ENCODE assay signal across 8 mouse cellular contexts in genomic region chr4:55350219-55350931, GRCm38 (mm10). TPM values are rescaled to one million over a fixed set of nuclear protein-coding genes. Genes with fewer than 3 reads are reported as not detected.
DNase-seq lines count a peak whose midpoint lies in the region; ATAC-seq and TF ChIP-seq lines count a peak whose summit lies in the region.

No protein-coding gene starts in this region.

- ATAC-seq in G1E (ENCODE audit: extremely low read depth, insufficient number of reproducible peaks, low FRiP score, poor library complexity, severe bottlenecking), result no peak
- ATAC-seq in heart, embryonic 13.5 days (ENCODE audit: extremely low read depth, insufficient number of reproducible peaks, low FRiP score, low TSS enrichment), result peak; percentile 38
- peak; percentile 55 for ATAC-seq in kidney, postnatal 0 days (replicated peaks; ENCODE audit: low FRiP score, low read depth)

- H3K4me1 ChIP-seq in G1E (ENCODE audit: insufficient read depth, low read depth, low read length), result peaks cover 33% of the 10 kb centered on the region
- peaks cover 4% of the 10 kb centered on the region; the same call in 1 of the 2 replicates for H3K4me1 ChIP-seq in cortical plate, adult 2 months (ENCODE audit: control insufficient read depth, insufficient read depth, low read length)
- H3K4me1 ChIP-seq in heart, embryonic 13.5 days, result peaks cover 48% of the 10 kb centered on the region
- peaks cover 2% of the 10 kb centered on the region for H3K4me1 ChIP-seq in kidney, postnatal 0 days (replicated peaks; ENCODE audit: insufficient read depth, low read length)

- peak overlapping the region; percentile 88 for H3K4me2 ChIP-seq in heart, embryonic 13.5 days
- H3K4me2 ChIP-seq in kidney, postnatal 0 days (ENCODE audit: low read length), result peak overlapping the region; percentile 76

- peak overlapping the region; percentile 88 for H3K4me3 ChIP-seq in G1E (ENCODE audit: low read depth, low read length)
- peak overlapping the region; percentile 63 for H3K4me3 ChIP-seq in cortical plate, adult 2 months (ENCODE audit: insufficient read depth, low read length)
- H3K4me3 ChIP-seq in heart, embryonic 13.5 days, result peak overlapping the region; percentile 100
- peak overlapping the region; percentile 99 for H3K4me3 ChIP-seq in kidney, postnatal 0 days (replicated peaks; ENCODE audit: low read depth, low read length)

- peak; percentile 82 for DNase-seq in A20 (ENCODE audit: low read depth, low spot score)
- DNase-seq in G1E (ENCODE audit: low spot score), result peak; percentile 34
- DNase-seq in kidney, postnatal 0 days (ENCODE audit: low spot score), result peak; percentile 60
- peak; percentile 55 for DNase-seq in lung, postnatal 10 days
- DNase-seq in ovary, postnatal 10 days (ENCODE audit: low spot score), result peak; percentile 6
- DNase-seq in thymus, postnatal 4 days, result peak; percentile 75

- peak overlapping the region; percentile 73 for H3K27ac ChIP-seq in cortical plate, adult 2 months (ENCODE audit: insufficient read depth, low read length)
- H3K27ac ChIP-seq in heart, embryonic 13.5 days (replicated peaks), result peak overlapping the region; percentile 94
- peak overlapping the region; percentile 94 for H3K27ac ChIP-seq in kidney, postnatal 0 days

- no peaks in the 10 kb centered on the region for H3K9me3 ChIP-seq in G1E (replicated peaks)
- H3K9me3 ChIP-seq in heart, embryonic 13.5 days, result no peaks in the 10 kb centered on the region
- no peaks in the 10 kb centered on the region for H3K9me3 ChIP-seq in kidney, postnatal 0 days (replicated peaks; ENCODE audit: low read length)

- H3K27me3 ChIP-seq in G1E (ENCODE audit: insufficient read depth, low read length), result no peaks in the 10 kb centered on the region
- H3K27me3 ChIP-seq in heart, embryonic 13.5 days (replicated peaks), result no peaks in the 10 kb centered on the region
- H3K27me3 ChIP-seq in kidney, postnatal 0 days (ENCODE audit: insufficient read depth, low read length), result no peaks in the 10 kb centered on the region

- TF ChIP-seq POLR2A in cortical plate, adult 2 months (IDR thresholded peaks at IDR 0.05; ENCODE audit: extremely low read depth, insufficient read depth, low read length), result no peak

- TF ChIP-seq CTCF in G1E (IDR thresholded peaks at IDR 0.05; ENCODE audit: low read depth, low read length), result no peak
- no peak for TF ChIP-seq CTCF in cortical plate, adult 2 months (IDR thresholded peaks at IDR 0.05; ENCODE audit: extremely low read depth, insufficient read depth, low read length)
- no peak for TF ChIP-seq CTCF in kidney, postnatal 0 days (IDR thresholded peaks at IDR 0.05; ENCODE audit: low read depth)

- H3K36me3 ChIP-seq in G1E (replicated peaks), result peaks cover 13% of the 10 kb centered on the region
- no peaks in the 10 kb centered on the region for H3K36me3 ChIP-seq in heart, embryonic 13.5 days
- no peaks in the 10 kb centered on the region for H3K36me3 ChIP-seq in kidney, postnatal 0 days (ENCODE audit: insufficient read depth, low read length)

- WGBS in heart, embryonic 13.5 days, result under 1% methylated on average over 57 of the region's 66 CpGs
- under 1% methylated on average over 60 of the region's 66 CpGs for WGBS in kidney, postnatal 0 days

- H3K9ac ChIP-seq in heart, embryonic 13.5 days, result peak overlapping the region; percentile 98
- peak overlapping the region; percentile 96 for H3K9ac ChIP-seq in kidney, postnatal 0 days (ENCODE audit: low read depth, low read length)

RNA-seq across cellular contexts. Expression of gene Rad23b, which starts 0.5 kb away (rescaled TPM):
- total RNA-seq in G1E (2014; fragmentation: Nextera tagmentation), result 249 and 275 TPM in 2 replicates
- total RNA-seq in G1E (2017), result 128 and 135 TPM in 2 replicates
- 338 and 376 TPM in 2 replicates for polyA plus RNA-seq in G1E (2012)
- polyA plus RNA-seq in cortical plate, adult 2 months (2012; rRNA removed), result 148 and 153 TPM in 2 replicates
- 59.8 and 61.4 TPM in 2 replicates for polyA plus RNA-seq in heart, embryonic 13.5 days (2015; fragmentation: Nextera tagmentation; extraction: Ambion mirVana)
- 72.5 and 79.7 TPM in 2 replicates for polyA plus RNA-seq in kidney, postnatal 0 days (2015; fragmentation: Nextera tagmentation; extraction: Ambion mirVana)

Comparison
In these comparisons a context has a peak if more than half of its experiments do, and no peak if none do; other contexts are left out.
1. DNase-seq: peak in every context shown above with its lines; median percentile 82 in A20; 75 in thymus, postnatal 4 days; 60 in kidney, postnatal 0 days; 55 in lung, postnatal 10 days; 34 in G1E; 6 in ovary, postnatal 10 days.